Mouse (Mus musculus) megakaryocyte, adult 5-6 weeks (primary cell): Measurements from ENCODE around the gene Ercc6. TPM values are rescaled to one million over a fixed set of nuclear protein-coding genes. Genes with fewer than 3 reads are reported as not detected.

Experiments used
- ATAC-seq: 2 replicates; pipeline ENCODE4 v1.8.0; 2016; ENCODE audit warnings: mild to moderate bottlenecking, inconsistent platforms; ENCODE audit not compliant: poor library complexity, severe bottlenecking
- total RNA-seq, 2 experiments: library from RNA; stranded (forward) in 1 of 2; stranded (reverse) in 1 of 2; fragments of 153-499, 151-499 nt in 1 of 2; fragments of 221-1000, 200-1000 nt in 1 of 2; gene quantifications; 2 replicates each; pipeline versions ENCODE4 v1.2.3 to v1.2.4; 2015 to 2017

Gene Ercc6
- total RNA-seq (2015), result 5.9 and 7.2 TPM in 2 replicates
- total RNA-seq (2017), result 8.7 and 13.5 TPM in 2 replicates

GRCm38 (mm10) chr14:32513336-32514032 is at the start of gene Ercc6:
Gene Ercc6 (plus strand): TSS chr14:32513521.
- peak; percentile 86 for ATAC-seq

- no peak for ATAC-seq
These were observed 48.5 kb upstream of the Ercc6 start, which contains the start of gene Slc18a3 for GRCm38 (mm10) chr14:32464601-32465505. Gene Slc18a3 (minus strand): TSS chr14:32464850.

DNA sequence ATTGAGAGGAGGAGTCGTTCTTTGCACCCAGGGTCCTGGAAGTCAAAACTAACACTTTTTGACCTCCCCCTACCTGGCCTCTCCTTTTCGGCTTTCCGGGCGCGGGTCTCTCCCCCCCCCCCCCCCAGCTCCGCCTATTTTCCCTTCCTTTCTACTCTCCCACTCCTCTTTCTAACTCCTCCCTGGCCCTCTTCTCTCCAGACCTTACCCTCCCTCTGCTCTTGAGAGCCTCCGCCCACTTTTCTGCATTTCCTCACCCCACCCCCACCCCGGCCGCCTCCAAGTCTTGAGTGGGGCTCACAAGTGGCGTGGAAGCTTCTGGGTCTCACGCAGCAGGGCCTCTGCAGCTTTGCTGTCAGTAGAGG is 47.8 kb upstream of the Ercc6 start:
- ATAC-seq, result no peak

GRCm38 (mm10) chr14:32465889-32466288 is 47.4 kb upstream of the Ercc6 start, which contains the start of gene Chat:
Gene Chat (minus strand): TSS chr14:32465989.
- no peak for ATAC-seq

GRCm38 (mm10) chr14:32467606-32468005 is 45.7 kb upstream of the Ercc6 start:
- no peak for ATAC-seq

DNA sequence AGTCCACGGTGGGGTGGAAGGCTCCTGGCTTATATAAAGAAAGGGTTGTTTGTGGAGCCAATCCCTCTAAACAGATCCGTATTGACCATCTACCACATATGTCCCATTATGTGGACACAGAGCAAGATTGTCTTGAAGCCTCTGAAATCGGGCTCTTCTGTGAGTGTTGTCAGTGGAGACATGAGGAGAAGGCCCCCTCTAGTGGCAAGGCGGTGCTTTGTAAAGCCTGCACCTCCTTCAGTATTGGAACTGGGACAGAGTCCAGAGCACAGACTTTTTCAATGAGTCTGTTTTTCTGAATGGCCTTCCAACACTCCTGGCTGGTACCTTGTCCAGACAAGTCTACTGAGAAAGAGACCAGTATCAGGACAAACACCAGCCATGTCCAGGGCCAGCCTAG is 40.3 kb upstream of the Ercc6 start:
- no peak for ATAC-seq

DNA sequence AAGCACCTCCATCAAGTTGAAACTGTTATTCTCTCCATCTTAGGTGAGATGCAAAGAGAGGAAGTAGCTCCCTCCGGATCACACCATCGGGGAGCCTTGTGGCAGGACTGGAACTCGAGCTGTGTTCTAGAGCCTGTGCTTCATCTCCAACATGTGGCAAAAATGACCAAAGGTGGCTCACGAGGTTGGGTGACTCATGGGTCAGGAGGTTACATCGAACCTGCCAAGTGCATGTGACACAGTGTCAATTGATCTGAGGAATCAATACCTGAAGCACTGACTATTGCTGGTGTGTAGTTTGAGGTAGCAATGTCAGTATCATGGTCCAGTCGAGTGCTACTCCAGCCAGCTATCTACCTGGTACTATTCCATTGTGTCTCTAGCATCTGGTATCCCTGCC is 36.8 kb upstream of the Ercc6 start:
- ATAC-seq, result no peak

DNA sequence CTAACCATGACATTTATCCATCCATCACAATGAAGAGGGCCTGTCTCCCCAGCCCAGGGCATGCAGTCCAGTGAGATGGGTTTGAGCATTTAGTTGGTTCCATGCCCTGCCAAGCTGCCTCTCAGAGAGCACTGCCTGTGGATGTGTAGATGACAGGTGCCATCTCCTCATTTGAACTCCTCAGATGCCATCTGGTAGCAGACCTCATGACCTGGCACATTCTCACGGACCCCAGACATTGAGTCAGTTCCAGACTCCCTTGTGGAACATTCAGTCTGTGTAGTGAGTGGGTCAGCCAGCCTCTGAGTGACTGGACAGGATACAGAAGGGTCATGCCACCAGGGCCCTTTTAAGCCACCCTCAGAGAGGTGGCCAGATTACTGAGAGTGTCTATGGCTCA is 35.7 kb upstream of the Ercc6 start:
- no peak for ATAC-seq

- ATAC-seq, result peak; percentile 87
These were observed 31.3 kb upstream of the Ercc6 start for GRCm38 (mm10) chr14:32482061-32482460.

- peak; percentile 73 for ATAC-seq
These were observed 20.8 kb upstream of the Ercc6 start for GRCm38 (mm10) chr14:32492521-32492920.

GRCm38 (mm10) chr14:32496115-32496850 is 17.0 kb upstream of the Ercc6 start:
- ATAC-seq, result peak; percentile 45; the same call in 1 of the 2 replicates

- ATAC-seq, result no peak
These were observed 12.0 kb upstream of the Ercc6 start for GRCm38 (mm10) chr14:32501303-32501702.

GRCm38 (mm10) chr14:32502764-32503688 is 10.3 kb upstream of the Ercc6 start:
- peak; percentile 67 for ATAC-seq

DNA sequence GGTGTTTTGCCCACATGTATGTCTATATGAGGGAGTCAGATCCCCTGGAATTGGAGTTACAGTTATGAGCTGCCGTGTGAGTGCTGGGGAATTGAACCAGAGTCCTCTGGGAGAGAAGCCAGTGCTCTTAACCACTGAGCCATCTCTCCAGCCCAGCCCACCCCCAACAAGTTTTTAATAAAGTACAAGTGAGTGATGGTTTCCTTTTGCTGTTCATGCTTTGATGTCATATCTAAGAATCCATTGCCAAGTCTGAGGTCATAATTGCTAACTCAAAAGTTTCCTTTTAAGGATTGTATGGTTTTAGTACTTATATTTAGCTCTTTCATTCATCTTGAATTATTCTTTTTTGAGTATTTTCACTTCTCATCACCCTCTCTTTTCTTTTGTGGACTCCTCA is 9.4 kb upstream of the Ercc6 start:
- no peak for ATAC-seq

DNA sequence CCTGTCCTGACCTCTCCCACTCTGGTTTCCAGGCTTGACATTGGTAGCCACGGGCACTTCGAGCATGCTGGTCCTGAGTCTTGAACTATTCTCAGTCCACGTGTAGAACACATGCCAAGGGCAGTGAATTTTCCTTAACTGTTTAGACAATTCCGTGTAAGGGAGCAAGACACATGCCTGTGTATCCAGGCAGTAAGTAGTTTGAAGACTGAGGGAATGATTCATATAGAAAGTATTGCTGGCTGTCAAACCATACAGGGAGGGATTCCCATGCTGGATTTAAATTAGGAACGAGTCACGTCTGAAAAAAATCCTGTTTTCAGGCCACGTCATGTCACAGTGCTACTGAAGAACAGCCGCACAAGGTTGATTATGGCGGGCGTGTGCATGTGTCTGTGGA is 7.0 kb upstream of the Ercc6 start:
- ATAC-seq, result no peak

DNA sequence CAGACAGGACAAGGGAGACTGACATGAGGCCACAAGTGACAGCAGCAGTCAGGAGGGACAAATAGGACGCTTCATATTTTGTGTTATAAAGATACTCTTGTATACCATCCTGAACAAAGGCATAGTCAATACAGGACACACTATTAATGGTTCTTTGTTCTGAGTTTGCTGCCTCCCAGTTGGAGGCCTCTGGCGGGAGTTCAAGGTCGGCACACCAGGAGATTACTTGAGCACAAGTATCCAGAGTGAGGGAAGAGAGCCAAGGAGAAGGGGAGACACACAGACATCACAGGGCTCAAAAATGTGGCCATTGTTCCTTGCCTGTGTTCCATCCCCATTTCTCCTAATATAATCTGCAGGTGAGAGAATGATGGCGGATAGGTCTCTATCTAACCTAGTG is 6.1 kb upstream of the Ercc6 start:
- ATAC-seq, result no peak

DNA sequence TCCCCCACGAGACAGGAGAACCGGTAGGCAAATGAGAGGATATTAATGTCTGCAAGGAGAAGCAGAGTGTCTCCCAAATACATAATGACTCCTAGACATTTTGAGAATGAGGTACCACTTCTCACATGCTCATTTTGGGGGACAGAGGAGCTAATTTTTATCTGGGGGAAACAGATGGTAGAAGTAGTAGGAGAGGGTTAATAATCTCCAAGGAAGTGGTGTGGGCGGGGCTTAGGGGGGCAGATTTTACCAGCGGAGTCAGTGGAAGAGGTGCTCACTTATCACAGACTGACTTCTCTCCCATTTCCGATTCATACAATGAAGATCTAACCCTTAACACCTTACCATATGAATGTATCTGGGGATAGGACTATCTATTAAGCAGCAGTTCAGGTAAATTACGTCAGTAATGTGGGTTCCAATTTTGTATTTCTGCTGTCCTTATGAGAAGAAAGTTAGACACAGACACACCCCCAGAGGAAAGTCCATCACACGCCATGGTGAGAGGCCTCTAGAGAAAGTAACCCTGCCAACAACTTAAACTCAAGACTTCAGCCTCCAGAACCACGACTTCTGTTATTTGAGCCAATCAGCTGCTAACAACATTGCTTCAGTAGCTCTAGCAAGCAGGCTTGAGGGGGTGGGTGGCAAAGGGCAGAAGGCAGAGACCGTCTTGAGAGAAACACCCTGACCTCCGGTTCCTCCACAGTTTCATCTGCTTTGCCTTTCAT is 5.1 kb upstream of the Ercc6 start:
- ATAC-seq, result peak; percentile 46

DNA sequence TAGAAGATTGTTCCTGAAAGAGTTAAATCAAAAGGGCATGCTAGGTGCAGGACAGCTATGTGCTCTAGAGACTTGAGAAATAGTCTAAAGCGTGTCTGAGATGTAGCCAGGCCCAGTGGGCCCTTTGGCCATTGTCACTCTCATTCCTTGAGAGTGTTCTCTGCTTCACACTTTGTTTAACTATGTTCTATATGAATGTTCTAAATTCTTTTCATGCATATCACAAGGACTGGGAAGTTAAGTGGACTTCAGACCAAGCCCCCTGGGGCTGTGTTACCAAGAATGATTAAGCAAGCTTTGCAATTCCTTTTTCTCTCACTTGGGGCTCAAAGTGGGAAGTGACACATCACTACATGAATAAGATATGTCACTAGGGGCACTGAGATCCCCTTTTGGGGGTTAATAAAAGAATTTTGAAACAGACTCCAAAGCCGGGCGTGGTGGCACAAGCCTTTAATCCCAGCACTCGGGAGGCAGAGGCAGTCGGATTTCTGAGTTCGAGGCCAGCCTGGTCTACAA is 3.8 kb upstream of the Ercc6 start:
- peak; percentile 43 for ATAC-seq

- ATAC-seq, result no peak
These were observed 409 bp upstream of the Ercc6 start for GRCm38 (mm10) chr14:32512912-32513311.
